Mouse (Mus musculus) induced T-regulatory cell, adult 2 months (primary cell): Measurements from ENCODE around the gene Pja2.
"Not testable (repeated sequence)": the region's sequence is repeated elsewhere in the genome, so short reads cannot be mapped to it uniquely, and the experiment has no call there.

Experiments
- DNase-seq: peaks from one replicate; pipeline ENCODE4 v3.0.0-alpha.2; 2012; ENCODE audit warnings: low read depth

Pja2 gene

GRCm38 (mm10) chr17:64281368-64281767, 50.3 kb downstream of the Pja2 start:
- not testable (repeated sequence) for DNase-seq

- no peak for DNase-seq
Measured at GRCm38 (mm10) chr17:64277649-64278212, 54.0 kb downstream of the Pja2 start.

GRCm38 (mm10) chr17:64276666-64277065, 55.0 kb downstream of the Pja2 start:
- no peak for DNase-seq

GRCm38 (mm10) chr17:64275188-64275587, 56.5 kb downstream of the Pja2 start:
- DNase-seq = no peak

GRCm38 (mm10) chr17:64274341-64275105, 57.2 kb downstream of the Pja2 start:
- DNase-seq = no peak

- no peak for DNase-seq
Measured at GRCm38 (mm10) chr17:64260571-64260970, 71.1 kb downstream of the Pja2 start.

- DNase-seq = no peak
Measured at GRCm38 (mm10) chr17:64248246-64248645, 83.5 kb downstream of the Pja2 start.

GRCm38 (mm10) chr17:64242898-64243297, 88.8 kb downstream of the Pja2 start:
- peak; percentile 6 for DNase-seq

- DNase-seq = no peak
Measured at GRCm38 (mm10) chr17:64242310-64242859, 89.3 kb downstream of the Pja2 start.

GRCm38 (mm10) chr17:64241544-64242292, 90.0 kb downstream of the Pja2 start:
- no peak for DNase-seq

GRCm38 (mm10) chr17:64232134-64232533, 99.6 kb downstream of the Pja2 start:
- DNase-seq = peak; percentile 7

GRCm38 (mm10) chr17:64231637-64232036, 100.1 kb downstream of the Pja2 start:
- not testable (repeated sequence) for DNase-seq

- peak; percentile 48 for DNase-seq
Measured at GRCm38 (mm10) chr17:64231172-64231571, 100.5 kb downstream of the Pja2 start.
